Mouse (Mus musculus) kidney, adult 2 months (tissue): ENCODE results near the gene Gm21976. TPM values are rescaled to one million over a fixed set of nuclear protein-coding genes. Genes with fewer than 3 reads are reported as not detected.
A peak's percentile ranks its signal among the peaks of the same experiment; 100 is the strongest.

Experiments used
- DNase-seq: peaks from one replicate; pipeline ENCODE4 v3.0.0; 2021
- H3K27ac ChIP-seq: fragments of 200-500 bp; 2 replicates; pipeline ENCODE4 v1.5.1; 2012; ENCODE audit warnings: low read depth, low read length, control low read depth, inconsistent platforms; ENCODE audit not compliant: insufficient read depth
- H3K27me3 ChIP-seq: fragments of 200-500 bp; replicated peaks from 2 replicates; pipeline ENCODE4 v1.6.1; 2012; ENCODE audit warnings: mild to moderate bottlenecking, moderate library complexity, low read length, inconsistent platforms; ENCODE audit not compliant: control insufficient read depth, insufficient read depth
- H3K36me3 ChIP-seq: fragments of 200-500 bp; 2 replicates; pipeline ENCODE4 v1.6.1; 2012; ENCODE audit warnings: mild to moderate bottlenecking, moderate library complexity, low read length, inconsistent platforms; ENCODE audit not compliant: control insufficient read depth, insufficient read depth
- H3K4me1 ChIP-seq: fragments of 200-500 bp; 2 replicates; pipeline ENCODE4 v1.6.1; 2011; ENCODE audit warnings: low read length; ENCODE audit not compliant: control insufficient read depth, insufficient read depth
- H3K4me3 ChIP-seq: fragments of 200-500 bp; 2 replicates; pipeline ENCODE4 v1.5.1; 2011; ENCODE audit warnings: mild to moderate bottlenecking, low read depth, low read length, control low read depth; ENCODE audit not compliant: insufficient read depth
- CTCF ChIP-seq: fragments of 200-500 bp; conservative IDR thresholded peaks from 2 replicates; pipeline ENCODE4 v1.5.1; 2011; ENCODE audit warnings: low read depth, mild to moderate bottlenecking, control low read depth, low read length, moderate library complexity, mixed read lengths; ENCODE audit not compliant: insufficient read depth, insufficient read length
- POLR2A ChIP-seq: fragments of 200-500 bp; IDR thresholded peaks from one replicate; pipeline ENCODE4 v1.6.1; 2011; ENCODE audit warnings: low read depth, low read length, control low read depth
- WGBS: fragments of 180-500 bp; shearing (Covaris S2); methylation state at CpG from one replicate; pipeline ENCODE4 v1.1.7; 2018; 5-methylcytosine and 5-hydroxymethylcytosine counted together
- polyA plus RNA-seq: library from polyadenylated mRNA; depleted of rRNA; stranded (reverse); fragments of >200 nt; gene quantifications from 2 replicates; pipeline ENCODE4 v1.2.3, GENCODE M21; 2012; rRNA removed

Gm21976 gene
- polyA plus RNA-seq, 1 experiment, result not detected

GRCm38 (mm10) chr13:98354090-98354801 lies 74.6 kb downstream of the Gm21976 start, which contains the start of gene Foxd1:
Gene Foxd1 (plus strand): TSS chr13:98354242.
- H3K4me1 ChIP-seq, result no peaks in the 10 kb centered on the region
- peak within 1 kb of the TSS; percentile 44 for H3K4me3 ChIP-seq
- under 1% methylated on average over 76 of the region's 76 CpGs for WGBS
- H3K36me3 ChIP-seq, result no peaks in the 10 kb centered on the region
- TF ChIP-seq CTCF (no peak), POLR2A (peak; percentile 13)
- H3K27me3 ChIP-seq, result peaks cover 29% of the 10 kb centered on the region
- DNase-seq, result peak; percentile 43
- H3K27ac ChIP-seq, result no peak within 1 kb of the TSS

DNA sequence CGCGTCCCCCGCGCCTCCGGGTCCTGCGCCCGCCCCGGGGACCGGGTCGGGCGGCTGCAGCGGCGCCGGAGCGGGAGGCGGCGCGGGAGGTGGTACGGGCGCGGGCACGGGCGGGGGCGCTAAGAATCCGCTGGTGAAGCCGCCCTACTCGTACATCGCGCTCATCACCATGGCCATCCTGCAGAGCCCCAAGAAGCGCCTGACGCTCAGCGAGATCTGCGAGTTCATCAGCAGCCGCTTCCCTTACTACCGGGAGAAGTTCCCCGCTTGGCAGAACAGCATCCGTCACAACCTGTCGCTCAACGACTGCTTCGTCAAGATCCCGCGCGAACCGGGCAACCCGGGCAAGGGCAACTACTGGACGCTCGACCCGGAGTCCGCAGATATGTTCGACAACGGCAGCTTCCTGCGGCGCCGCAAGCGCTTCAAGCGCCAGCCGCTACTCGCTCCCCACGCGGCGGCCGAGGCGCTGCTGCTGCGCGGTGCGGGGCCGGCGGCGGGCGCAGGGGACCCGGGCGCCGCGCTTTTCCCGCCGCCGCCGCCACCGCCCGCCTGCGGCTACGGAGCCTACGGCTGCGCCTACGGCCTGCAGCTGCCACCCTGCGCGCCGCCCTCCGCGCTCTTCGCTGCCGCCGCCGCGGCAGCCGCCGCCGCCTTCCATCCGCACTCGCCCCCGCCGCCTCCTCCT lies 75.3 kb downstream of the Gm21976 start:
- Histone ChIP-seq H3K27me3 (peaks cover 29% of the 10 kb centered on the region), H3K4me1 (no peaks in the 10 kb centered on the region), H3K27ac (no peak overlapping the region), H3K36me3 (no peaks in the 10 kb centered on the region), H3K4me3 (peak overlapping the region; percentile 44)
- WGBS, result 4% methylated on average over 102 of the region's 102 CpGs
- DNase-seq, result no peak
- no peak for TF ChIP-seq CTCF

- peak; percentile 33 for DNase-seq
- no peak for TF ChIP-seq CTCF
- TF ChIP-seq POLR2A, result no peak
- 1% methylated on average over 81 of the region's 81 CpGs for WGBS
- no peaks in the 10 kb centered on the region for H3K36me3 ChIP-seq
- H3K4me1 ChIP-seq, result no peaks in the 10 kb centered on the region
- no peak overlapping the region for H3K27ac ChIP-seq
- peak overlapping the region; percentile 44 for H3K4me3 ChIP-seq
- H3K27me3 ChIP-seq, result peaks cover 31% of the 10 kb centered on the region
These were observed 75.9 kb downstream of the Gm21976 start for GRCm38 (mm10) chr13:98355559-98356111.

- no peak for DNase-seq
- no peak for TF ChIP-seq CTCF
- TF ChIP-seq POLR2A, result no peak
- peaks cover 31% of the 10 kb centered on the region for H3K27me3 ChIP-seq
- WGBS, result 41% methylated on average over 9 of the region's 9 CpGs
- no peak overlapping the region for H3K4me3 ChIP-seq
- H3K4me1 ChIP-seq, result no peaks in the 10 kb centered on the region
- no peak overlapping the region for H3K27ac ChIP-seq
- H3K36me3 ChIP-seq, result no peaks in the 10 kb centered on the region
These were observed 76.7 kb downstream of the Gm21976 start for GRCm38 (mm10) chr13:98356176-98356972.

Other genes with a start within 250 kb of the Gm21976 start
- gene Arhgef28, start 73.4 kb upstream of the Gm21976 start, polyA plus RNA-seq, result 39.3 and 48.1 TPM in 2 replicates
- 5.3 and 6.9 TPM in 2 replicates for gene Utp15, start 16.8 kb upstream of the Gm21976 start, polyA plus RNA-seq
- 9.9 and 11.1 TPM in 2 replicates for gene Ankra2, start 16.8 kb upstream of the Gm21976 start, polyA plus RNA-seq
- gene Btf3, start 37.1 kb downstream of the Gm21976 start, polyA plus RNA-seq, result 153 and 173 TPM in 2 replicates
- gene Foxd1, start 74.4 kb downstream of the Gm21976 start, polyA plus RNA-seq, result 0.91 and 1.1 TPM in 2 replicates
- gene Gm10320, start 212.1 kb downstream of the Gm21976 start, polyA plus RNA-seq, result 1.1 and 2.0 TPM in 2 replicates